Mouse (Mus musculus) lung, adult 2 months (tissue): ENCODE data around the gene Nup133.

Experiments used
- CTCF ChIP-seq: fragments of 200-500 bp; IDR thresholded peaks from 2 replicates; pipeline ENCODE4 v1.5.1; 2011; ENCODE audit warnings: mild to moderate bottlenecking, low read length, control low read depth; ENCODE audit not compliant: insufficient read depth
- POLR2A ChIP-seq: fragments of 200-500 bp; IDR thresholded peaks from 2 replicates; pipeline ENCODE4 v1.6.1; 2011; ENCODE audit warnings: low read depth, mild to moderate bottlenecking, control low read depth, low read length, borderline replicate concordance; ENCODE audit errors: extremely low read depth

- TF ChIP-seq POLR2A (no peak), CTCF (no peak)
These were observed 71.2 kb downstream of the Nup133 start for GRCm38 (mm10) chr8:123877865-123878264.
